Mouse (Mus musculus): ENCODE data around the gene Nudt22. TPM values are rescaled to one million over a fixed set of nuclear protein-coding genes. Genes with fewer than 3 reads are reported as not detected.

Nudt22 gene
- polyA plus RNA-seq (2012; rRNA removed) = 9.5 TPM in 2 replicates

DNA sequence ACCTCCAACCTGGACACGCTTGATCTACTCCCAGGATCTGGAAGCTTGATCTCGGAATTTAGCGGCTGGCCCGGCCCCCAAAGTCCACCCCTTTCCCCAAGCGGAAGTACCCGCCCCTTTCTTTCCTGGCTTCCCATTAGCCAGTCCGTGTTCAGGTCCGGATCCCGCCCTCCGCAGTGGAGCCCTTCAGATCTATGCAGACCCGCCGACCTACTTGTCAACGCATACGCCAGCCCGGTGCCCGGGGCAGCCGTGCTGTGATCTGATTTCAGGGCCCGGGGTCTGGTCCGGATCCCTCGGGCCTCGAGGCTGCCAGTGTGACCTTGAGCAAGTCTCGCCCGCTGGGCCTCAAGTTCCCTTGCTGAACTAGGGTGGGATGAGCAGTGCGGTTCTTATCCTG is at the start of gene Nudt22, which contains the start of gene Trpt1:
Nudt22 (minus strand) TSS at position 112 of the 400 bp plus-strand sequence.
Trpt1 (plus strand) TSS at position 126 of the 400 bp plus-strand sequence.

DNA sequence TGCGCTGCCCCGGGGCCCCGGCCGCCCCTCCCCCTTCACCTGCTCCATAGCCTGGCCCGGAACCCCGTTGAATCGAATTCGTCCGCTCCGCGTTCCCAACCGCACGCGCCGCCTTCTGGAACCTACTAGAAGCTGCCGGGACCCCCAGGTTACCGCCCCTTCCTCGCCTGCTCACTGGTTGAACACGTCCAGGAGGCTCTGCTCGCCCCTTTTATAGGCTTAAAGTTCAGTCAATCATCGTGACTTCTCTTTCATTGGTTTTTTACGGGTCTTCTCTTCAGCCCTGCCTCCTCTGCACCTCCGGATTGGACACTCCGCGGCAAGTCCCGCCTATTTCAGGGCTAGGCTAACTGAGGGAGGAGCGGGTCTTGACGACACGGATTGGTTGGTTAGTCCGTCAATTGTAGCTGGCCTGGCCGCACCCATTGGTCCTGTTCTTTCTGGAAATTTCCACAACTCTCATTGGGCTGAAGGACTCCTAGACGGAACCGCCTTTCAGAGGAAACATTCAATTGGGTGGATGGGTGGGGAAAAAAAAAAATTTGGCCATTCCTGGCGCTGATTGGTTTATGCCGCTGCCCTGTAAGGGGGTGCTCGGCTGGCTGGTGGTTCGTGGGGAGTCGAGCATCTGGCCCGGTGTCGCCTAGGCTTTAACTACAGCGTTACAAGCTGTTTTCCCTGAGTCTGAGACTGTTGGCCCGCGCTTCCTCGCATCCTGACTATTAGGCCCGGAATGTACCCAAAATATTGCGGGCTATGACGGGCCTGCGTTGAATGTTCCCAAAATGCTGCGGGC is 44.1 kb upstream of the Nudt22 start, which contains the start of gene Stip1:
Stip1 (minus strand) TSS at position 127 of the 796 bp plus-strand sequence.

DNA sequence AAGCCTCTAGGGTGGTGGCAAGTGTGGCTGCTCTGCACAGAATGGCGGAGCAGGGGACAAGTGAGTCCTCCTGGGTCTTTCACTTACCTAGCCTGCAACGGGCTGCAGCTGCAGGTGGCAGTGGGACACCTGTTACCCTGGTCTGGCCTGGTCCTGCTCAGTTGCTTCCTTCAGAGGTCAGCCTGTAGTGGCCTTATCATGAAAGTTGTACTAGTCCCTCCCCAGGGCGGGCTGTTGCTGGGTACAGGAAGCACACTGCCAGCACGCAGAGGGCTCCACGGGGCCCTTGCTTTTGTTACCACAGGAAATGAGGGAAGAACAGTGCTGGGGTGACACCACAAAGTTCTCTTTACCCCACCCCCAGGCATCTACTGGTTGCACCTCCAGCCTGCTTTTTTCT is 23.3 kb upstream of the Nudt22 start, which contains the start of gene Fermt3:
Fermt3 (minus strand) TSS at position 279 of the 400 bp plus-strand sequence.

DNA sequence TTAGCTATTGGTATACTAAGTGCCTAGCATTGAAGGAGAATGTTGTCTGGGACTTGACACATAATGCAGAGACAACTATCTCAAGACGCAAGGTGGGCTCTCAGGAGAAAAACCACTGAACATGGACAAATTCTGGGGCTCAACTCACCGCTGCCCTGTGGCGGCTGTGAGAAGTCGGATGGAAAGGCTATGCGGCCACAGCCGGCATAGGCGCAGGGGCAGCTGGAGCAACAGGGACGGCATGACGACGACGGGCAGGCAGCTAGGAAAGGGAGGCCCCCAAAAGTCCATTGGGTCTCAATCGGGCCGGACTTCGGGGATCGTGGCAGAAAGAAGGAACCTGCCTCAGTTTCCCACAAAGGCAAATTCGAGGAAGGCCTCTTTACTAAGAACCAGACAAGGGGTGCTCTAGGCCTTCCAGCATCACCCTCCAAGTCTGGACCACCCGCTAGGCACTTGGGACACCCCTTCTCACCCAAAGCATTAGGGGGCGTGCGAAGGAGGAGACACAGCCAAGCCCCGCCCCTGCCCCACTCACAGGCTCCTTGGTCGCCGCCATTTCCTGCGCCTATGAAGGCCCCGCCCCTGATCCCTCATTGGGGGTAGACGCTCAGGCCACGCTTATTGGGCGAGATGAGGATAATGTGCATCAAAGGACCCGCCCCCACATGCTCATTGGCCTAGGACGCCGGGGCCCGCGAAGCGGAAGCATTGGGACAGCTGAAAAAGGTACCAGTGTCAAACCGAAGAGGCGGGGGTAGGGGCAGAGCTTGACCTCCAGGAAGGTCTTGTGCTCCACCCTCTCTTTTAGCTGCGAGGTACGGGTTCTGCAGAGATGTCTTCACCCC is 3.7 kb downstream of the Nudt22 start, which contains the start of gene Dnajc4:
Dnajc4 (minus strand) TSS at position 562 of the 848 bp plus-strand sequence.

DNA sequence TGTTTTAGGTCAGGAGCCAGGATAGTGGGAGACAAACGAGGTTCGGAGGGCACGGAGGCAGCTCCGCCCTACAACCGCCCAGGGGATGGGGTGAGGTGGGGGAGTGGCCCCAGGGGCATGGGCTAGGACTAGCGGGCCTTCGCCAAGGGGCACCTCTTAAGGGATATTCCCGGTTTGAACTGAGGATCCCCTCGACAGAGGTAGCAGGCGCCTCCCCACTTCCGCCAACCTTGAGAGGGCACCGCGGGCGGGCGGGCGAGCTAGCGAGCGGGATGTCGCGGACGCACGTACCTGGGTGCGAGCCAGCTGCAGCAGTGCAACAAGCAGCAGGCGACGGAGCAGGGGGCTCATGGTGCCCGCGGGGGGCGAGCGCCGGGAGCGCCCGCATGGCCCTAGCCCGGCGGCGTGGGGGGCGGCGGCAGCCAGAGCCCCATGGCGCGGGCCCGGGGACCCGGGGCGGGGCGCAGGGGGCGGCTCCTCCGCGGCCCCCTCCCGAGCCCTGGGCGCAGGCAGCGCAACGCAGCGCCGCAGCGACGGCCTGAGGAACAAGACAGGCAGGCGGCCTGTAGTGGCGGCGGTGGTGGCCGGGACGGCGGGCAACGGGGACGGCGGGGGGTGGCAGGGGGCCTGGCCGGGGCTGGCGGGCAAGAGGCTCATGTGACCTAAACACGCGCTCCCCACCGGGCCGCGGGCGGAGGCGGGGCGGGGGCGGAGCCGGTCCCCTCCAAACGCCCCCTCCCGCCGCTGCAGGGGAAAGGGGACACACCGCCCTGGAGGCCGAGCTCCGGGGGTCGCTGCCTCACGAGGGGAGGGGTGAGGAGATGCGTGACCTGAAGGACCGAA is 8.6 kb downstream of the Nudt22 start, which contains the start of gene Vegfb:
Vegfb (minus strand) TSS at position 591 of the 843 bp plus-strand sequence.

DNA sequence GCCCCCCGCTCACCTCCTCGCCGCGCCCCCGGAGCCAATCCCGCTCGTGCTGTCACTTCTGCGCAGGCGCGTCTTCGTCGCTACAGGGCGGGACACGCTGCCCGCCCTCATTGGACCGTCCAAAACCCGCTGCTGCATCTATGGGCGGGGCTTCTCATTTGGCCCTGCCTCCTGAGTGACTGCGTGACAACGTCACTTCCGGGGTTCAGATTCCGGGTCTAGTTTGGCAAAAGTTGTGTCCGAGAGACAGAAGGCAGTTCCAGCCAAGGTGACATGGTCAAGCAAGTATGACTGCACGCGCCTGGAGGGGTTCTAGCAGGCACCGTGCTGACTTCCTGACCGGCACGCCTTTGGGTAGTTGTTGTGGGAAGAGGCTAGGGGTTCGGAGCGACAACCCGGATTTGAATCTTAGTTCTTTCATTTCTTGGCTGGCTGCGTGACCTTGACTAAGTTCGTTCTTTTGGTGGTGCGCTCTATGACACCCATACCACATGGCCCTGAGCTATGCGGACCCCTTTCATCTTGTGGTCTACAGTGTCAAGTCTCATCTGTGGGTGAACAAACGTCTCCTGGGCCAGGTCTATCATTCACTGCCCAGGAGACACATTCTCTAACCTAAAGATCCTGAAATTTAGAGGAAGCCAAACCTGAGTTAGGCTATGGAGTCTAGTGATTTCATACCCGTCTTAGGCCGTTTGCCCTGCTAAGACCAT is 15.4 kb downstream of the Nudt22 start, which contains the start of gene Fkbp2:
Fkbp2 (minus strand) TSS at position 121 of the 713 bp plus-strand sequence.

DNA sequence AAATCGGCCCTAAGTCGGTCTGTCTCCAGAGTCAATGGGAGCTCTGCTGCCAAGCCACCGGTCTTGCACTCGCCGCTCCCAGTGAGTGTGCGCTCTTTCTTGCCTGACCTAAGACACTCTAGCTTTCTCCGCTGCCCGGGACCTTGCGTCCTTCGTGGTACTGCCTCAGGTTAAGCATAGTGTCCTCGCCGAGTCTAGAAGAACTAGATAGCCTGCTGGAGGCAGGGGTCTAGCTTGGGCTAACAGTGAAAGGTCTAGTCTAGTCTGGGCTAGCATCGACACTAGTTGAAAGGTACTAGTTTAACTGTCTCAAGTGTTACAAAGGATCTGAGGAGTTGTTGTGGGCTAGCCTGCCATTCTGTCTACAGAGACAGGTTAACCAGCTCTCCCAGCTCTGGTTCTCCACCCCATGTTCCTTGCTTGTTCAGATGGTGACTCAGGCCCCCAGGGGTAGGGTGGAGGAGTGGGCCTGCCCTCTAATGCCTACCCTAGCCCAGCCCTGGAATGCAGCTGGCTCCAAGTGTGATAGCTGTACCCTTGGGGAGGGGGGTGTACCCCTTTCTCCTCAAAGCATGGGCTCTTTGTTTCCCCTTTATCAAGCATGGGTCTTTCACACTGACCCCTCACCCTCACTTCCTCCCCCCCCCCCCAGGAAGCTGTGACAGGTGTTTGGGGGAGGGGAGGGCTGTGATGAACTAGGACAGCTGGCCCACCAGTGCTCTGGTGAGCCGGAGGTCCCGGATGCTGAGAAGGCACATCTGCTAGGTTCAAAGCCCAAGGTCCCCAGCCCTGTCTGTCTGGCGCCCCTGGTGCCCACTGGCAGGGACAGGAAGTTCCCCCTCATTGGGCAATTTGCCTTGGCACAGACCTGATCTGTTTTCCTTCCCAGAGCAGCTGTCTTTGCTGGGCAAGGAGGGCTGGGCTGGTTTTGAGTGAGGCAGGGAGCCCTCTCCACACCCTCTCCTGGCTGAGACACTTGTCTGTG is 20.1 kb downstream of the Nudt22 start, which contains the start of gene Plcb3:
Plcb3 (minus strand) TSS at position 934 of the 985 bp plus-strand sequence.

DNA sequence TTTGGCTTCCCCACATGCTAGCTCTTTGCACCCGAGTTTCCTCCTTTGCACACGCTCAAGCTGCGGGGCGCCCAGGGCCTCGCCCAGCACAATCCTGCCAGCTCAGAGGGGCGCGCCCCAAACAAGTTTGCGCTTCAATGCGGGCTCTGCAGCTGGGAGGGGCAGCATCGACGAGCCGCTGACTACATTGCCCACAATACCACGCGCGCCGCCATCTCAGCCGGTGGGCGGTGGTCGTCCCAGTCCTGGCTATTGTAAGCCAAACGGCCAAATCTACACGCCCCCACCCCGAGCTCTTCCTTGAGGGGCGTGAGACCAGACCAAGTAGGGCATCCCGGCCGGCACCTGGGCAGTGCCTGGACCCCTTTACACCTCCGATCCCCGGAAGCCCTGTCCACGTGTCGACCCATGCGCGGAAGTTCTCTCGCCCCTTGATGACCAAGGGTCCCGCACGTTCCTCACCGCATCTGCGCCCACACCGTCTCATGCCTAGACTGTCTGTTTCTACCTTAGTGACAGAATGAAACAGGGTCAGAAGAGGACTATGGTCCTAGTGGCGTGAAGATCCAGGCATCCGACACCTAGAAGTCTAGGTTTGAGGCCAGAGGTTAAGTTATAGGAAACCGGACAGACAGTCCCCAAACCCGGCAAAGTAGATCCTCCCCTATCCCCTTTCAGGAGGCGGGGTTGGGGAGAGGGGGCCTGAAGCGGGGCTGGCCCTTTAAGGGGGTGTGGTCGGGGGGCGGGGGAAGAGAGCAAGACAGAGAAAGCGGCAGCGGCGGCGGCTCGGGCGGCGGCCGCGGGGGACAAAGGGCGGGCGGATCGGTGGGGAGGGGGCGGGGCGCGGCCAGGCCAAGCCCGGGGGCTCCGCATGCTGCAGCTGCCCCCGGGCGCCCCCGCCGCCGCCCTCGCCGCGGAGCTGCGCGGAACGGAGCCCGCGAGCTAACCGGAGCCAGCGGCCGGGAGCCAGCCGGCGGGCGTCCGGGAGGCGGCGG is 21.4 kb downstream of the Nudt22 start, which contains the start of gene Ppp1r14b:
Ppp1r14b (plus strand) TSS at position 758 of the 995 bp plus-strand sequence.

Other genes with a start within 250 kb of the Nudt22 start
- 3.1 and 3.5 TPM in 2 replicates for gene Rps6ka4, start 155.5 kb downstream of the Nudt22 start, polyA plus RNA-seq (2012; rRNA removed)
- gene Ccdc88b, start 137.9 kb downstream of the Nudt22 start, polyA plus RNA-seq (2012; rRNA removed) = 6.4 and 6.7 TPM in 2 replicates
- 55.7 and 59.3 TPM in 2 replicates for gene Trmt112, start 86.4 kb downstream of the Nudt22 start, polyA plus RNA-seq (2012; rRNA removed)
- gene Prdx5, start 86.0 kb downstream of the Nudt22 start, polyA plus RNA-seq (2012; rRNA removed) = 267 and 283 TPM in 2 replicates
- gene Esrra, start 74.3 kb downstream of the Nudt22 start, polyA plus RNA-seq (2012; rRNA removed) = 10.1 and 12.5 TPM in 2 replicates
- 0.08 and 0.10 TPM in 2 replicates for gene Catsperz, start 70.7 kb downstream of the Nudt22 start, polyA plus RNA-seq (2012; rRNA removed)
- 0.03 TPM in 1 of 2 replicates, not detected in the other for gene Kcnk4, start 61.6 kb downstream of the Nudt22 start, polyA plus RNA-seq (2012; rRNA removed)
- gene Bad, start 54.3 kb downstream of the Nudt22 start, polyA plus RNA-seq (2012; rRNA removed) = 22.7 and 23.0 TPM in 2 replicates
- 11.6 and 11.9 TPM in 2 replicates for gene Gpr137, start 53.6 kb downstream of the Nudt22 start, polyA plus RNA-seq (2012; rRNA removed)
- gene Ppp1r14b, start 21.1 kb downstream of the Nudt22 start, polyA plus RNA-seq (2012; rRNA removed) = 40.3 and 42.2 TPM in 2 replicates
- gene Plcb3, start 19.6 kb downstream of the Nudt22 start, polyA plus RNA-seq (2012; rRNA removed) = 9.5 and 12.1 TPM in 2 replicates
- gene Fkbp2, start 15.6 kb downstream of the Nudt22 start, polyA plus RNA-seq (2012; rRNA removed) = 61.8 and 67.5 TPM in 2 replicates
- gene Vegfb, start 8.5 kb downstream of the Nudt22 start, polyA plus RNA-seq (2012; rRNA removed) = 8.7 and 9.8 TPM in 2 replicates
- 10.4 and 11.7 TPM in 2 replicates for gene Dnajc4, start 3.5 kb downstream of the Nudt22 start, polyA plus RNA-seq (2012; rRNA removed)
- 3.1 and 3.2 TPM in 2 replicates for gene Trpt1, start within 50 bp of the Nudt22 start, polyA plus RNA-seq (2012; rRNA removed)
- gene Fermt3, start 23.4 kb upstream of the Nudt22 start, polyA plus RNA-seq (2012; rRNA removed) = 47.6 and 60.3 TPM in 2 replicates
- gene Stip1, start 43.9 kb upstream of the Nudt22 start, polyA plus RNA-seq (2012; rRNA removed) = 57.8 and 59.8 TPM in 2 replicates
- gene Macrod1, start 60.7 kb upstream of the Nudt22 start, polyA plus RNA-seq (2012; rRNA removed) = 10.4 and 11.4 TPM in 2 replicates
- gene Flrt1, start 109.6 kb upstream of the Nudt22 start, polyA plus RNA-seq (2012; rRNA removed) = 0.02 and 0.04 TPM in 2 replicates
- 35.7 and 36.7 TPM in 2 replicates for gene Otub1, start 210.2 kb upstream of the Nudt22 start, polyA plus RNA-seq (2012; rRNA removed)
- gene Cox8a, start 221.5 kb upstream of the Nudt22 start, polyA plus RNA-seq (2012; rRNA removed) = 378 and 389 TPM in 2 replicates
- gene Naa40, start 245.1 kb upstream of the Nudt22 start, polyA plus RNA-seq (2012; rRNA removed) = 12.3 and 13.1 TPM in 2 replicates